Mouse (Mus musculus): ENCODE results near the gene Rbm34. TPM values are rescaled to one million over a fixed set of nuclear protein-coding genes. Genes with fewer than 3 reads are reported as not detected.
A peak's percentile ranks its signal among the peaks of the same experiment; 100 is the strongest.
"Not testable (repeated sequence)": the region's sequence is repeated elsewhere in the genome, so short reads cannot be mapped to it uniquely, and the experiment has no call there.

Rbm34 gene
- polyA plus RNA-seq, 1 experiment from 2014 or later, result 28.7 TPM

DNA sequence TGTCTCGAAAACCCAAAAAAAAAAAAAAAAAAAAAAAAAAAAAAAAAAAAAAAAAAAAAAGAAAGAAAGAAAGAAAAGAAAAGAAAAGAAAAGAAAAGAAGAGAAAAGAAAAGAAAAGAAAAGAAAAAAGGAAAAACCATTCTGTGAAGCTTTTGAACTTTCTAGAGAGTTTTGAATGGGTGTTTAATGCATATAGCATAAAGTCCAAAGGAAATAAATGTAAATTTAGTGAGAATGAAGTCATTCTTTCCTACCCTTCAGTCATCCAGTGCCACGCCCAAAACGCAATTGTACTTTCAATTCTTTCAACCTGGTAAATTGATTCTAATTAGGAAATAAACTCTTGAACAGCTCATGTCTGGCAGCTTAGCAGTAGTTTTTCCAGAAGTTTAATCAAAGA is 7.7 kb upstream of the Rbm34 start:
- peak overlapping the region; percentile 48 for H3K4me2 ChIP-seq (replicated peaks; ENCODE audit: low read depth, low read length)
- H3K36me3 ChIP-seq (ENCODE audit: control insufficient read depth, insufficient read depth, low read length); ATAC-seq (ENCODE audit: low FRiP score, low TSS enrichment); H3K9me3 ChIP-seq (ENCODE audit: control insufficient read depth, low read length); H3K27ac ChIP-seq (ENCODE audit: low read depth, low read length); H3K9ac ChIP-seq (ENCODE audit: low read depth, low read length); H3K4me1 ChIP-seq (ENCODE audit: control insufficient read depth, insufficient read depth, low read length); H3K27me3 ChIP-seq (ENCODE audit: control insufficient read depth, insufficient read depth, low read length): not testable (repeated sequence)
- 40% methylated on average over 2 of the region's 3 CpGs for WGBS
- peak overlapping the region; percentile 27; the same call in 1 of the 2 replicates for H3K4me3 ChIP-seq (ENCODE audit: low read length)

DNA sequence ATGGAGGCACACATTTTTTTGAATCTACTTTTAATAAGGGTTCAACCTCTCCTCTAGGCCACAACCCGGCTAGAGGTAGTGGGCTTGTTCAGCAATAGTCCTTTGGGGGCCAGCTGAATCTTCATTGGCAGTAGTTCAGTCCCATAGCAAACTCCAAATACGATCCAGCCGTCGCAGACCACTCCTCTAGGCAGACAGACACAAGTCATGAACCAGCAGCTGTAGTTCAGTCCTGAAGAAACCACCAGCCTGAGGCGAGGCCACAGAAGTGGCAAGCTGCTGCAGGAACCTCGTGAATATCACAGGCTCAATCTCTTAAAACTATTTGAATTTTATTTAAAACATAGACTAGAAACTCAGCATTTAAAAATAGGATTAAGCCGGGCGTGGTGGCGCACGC is 7.2 kb upstream of the Rbm34 start:
- H3K9ac ChIP-seq (ENCODE audit: low read depth, low read length), result no peak overlapping the region
- ATAC-seq (ENCODE audit: low FRiP score, low TSS enrichment), result no peak
- 81% methylated on average over 10 of the region's 10 CpGs for WGBS
- no peaks in the 10 kb centered on the region for H3K4me1 ChIP-seq (ENCODE audit: control insufficient read depth, insufficient read depth, low read length)
- no peaks in the 10 kb centered on the region for H3K9me3 ChIP-seq (ENCODE audit: control insufficient read depth, low read length)
- H3K27ac ChIP-seq (ENCODE audit: low read depth, low read length), result no peak overlapping the region
- no peak overlapping the region for H3K4me3 ChIP-seq (ENCODE audit: low read length)
- H3K27me3 ChIP-seq (ENCODE audit: control insufficient read depth, insufficient read depth, low read length), result 0 out of 2 replicates have a peak, but pooled peaks cover 3% of the 10 kb centered on the region
- no peaks in the 10 kb centered on the region for H3K36me3 ChIP-seq (ENCODE audit: control insufficient read depth, insufficient read depth, low read length)
- no peak overlapping the region for H3K4me2 ChIP-seq (replicated peaks; ENCODE audit: low read depth, low read length)

DNA sequence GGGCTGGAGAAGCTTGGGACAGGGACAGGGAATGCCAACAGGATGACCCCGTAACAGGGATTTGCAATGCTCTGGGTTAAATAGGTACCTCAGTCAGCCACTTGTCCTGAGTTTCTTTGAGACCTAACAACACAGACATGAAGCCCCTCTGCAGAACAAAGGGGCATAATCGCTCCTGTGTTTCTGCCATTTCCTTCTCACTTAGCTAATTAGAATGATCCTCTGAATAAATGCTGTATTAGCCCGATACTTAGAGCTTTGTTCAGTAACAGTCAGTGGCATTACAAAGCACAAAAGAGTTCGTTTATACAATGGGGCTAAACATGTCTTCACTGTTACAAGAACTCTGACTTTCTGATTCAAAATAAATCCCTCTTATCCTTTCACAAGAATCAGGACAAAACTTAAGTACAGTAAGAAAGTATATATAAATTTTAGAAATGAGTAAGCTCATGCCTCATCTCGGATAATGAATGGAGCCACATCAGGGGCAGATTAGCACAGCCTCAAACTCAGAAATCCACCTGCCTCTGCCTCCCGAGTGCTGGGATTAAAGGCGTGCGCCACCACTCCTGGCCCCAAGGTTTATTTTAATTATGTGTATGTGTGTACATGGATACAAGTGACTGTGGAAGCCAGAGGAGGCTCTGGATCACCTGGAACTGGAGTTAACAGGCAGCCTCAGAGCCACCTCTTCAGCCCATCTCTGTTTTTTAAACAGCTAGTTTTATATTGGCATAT is 5.9 kb upstream of the Rbm34 start:
- Histone ChIP-seq H3K4me1 (ENCODE audit: control insufficient read depth, insufficient read depth, low read length) (no peaks in the 10 kb centered on the region), H3K9me3 (ENCODE audit: control insufficient read depth, low read length) (no peaks in the 10 kb centered on the region), H3K9ac (ENCODE audit: low read depth, low read length) (no peak overlapping the region), H3K36me3 (ENCODE audit: control insufficient read depth, insufficient read depth, low read length) (no peaks in the 10 kb centered on the region), H3K27me3 (ENCODE audit: control insufficient read depth, insufficient read depth, low read length) (0 out of 2 replicates have a peak, but pooled peaks cover 3% of the 10 kb centered on the region), H3K4me3 (ENCODE audit: low read length) (no peak overlapping the region), H3K27ac (ENCODE audit: low read depth, low read length) (no peak overlapping the region), H3K4me2 (replicated peaks; ENCODE audit: low read depth, low read length) (no peak overlapping the region)
- ATAC-seq (ENCODE audit: low FRiP score, low TSS enrichment), result no peak
- 74% methylated on average over 8 of the region's 8 CpGs for WGBS

DNA sequence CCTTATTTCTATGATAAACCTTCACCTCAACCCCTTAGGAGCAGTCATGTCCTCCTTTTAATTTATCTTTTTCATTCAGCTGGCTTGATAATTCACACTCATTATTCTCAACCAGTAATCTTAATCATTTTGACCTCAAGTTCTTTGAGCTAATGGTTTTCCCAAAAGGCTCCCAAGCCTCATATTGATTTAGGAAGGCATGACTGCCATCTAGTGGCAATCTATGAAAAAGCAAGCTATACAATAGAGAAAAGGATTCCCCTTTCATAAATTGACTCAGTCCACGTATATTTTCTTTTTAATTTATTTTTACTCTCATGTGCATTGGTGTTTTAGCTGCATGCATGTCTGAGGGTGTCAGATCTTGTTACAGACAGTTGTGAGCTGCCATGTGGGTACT is 4.8 kb upstream of the Rbm34 start:
- Histone ChIP-seq H3K36me3 (ENCODE audit: control insufficient read depth, insufficient read depth, low read length) (no peaks in the 10 kb centered on the region), H3K4me2 (replicated peaks; ENCODE audit: low read depth, low read length) (no peak overlapping the region), H3K27me3 (ENCODE audit: control insufficient read depth, insufficient read depth, low read length) (0 out of 2 replicates have a peak, but pooled peaks cover 3% of the 10 kb centered on the region), H3K27ac (ENCODE audit: low read depth, low read length) (no peak overlapping the region), H3K9ac (ENCODE audit: low read depth, low read length) (no peak overlapping the region), H3K4me1 (ENCODE audit: control insufficient read depth, insufficient read depth, low read length) (no peaks in the 10 kb centered on the region), H3K9me3 (ENCODE audit: control insufficient read depth, low read length) (no peaks in the 10 kb centered on the region), H3K4me3 (ENCODE audit: low read length) (no peak overlapping the region)
- WGBS, result 18% methylated on average over 1 of the region's 1 CpGs
- ATAC-seq (ENCODE audit: low FRiP score, low TSS enrichment), result no peak

DNA sequence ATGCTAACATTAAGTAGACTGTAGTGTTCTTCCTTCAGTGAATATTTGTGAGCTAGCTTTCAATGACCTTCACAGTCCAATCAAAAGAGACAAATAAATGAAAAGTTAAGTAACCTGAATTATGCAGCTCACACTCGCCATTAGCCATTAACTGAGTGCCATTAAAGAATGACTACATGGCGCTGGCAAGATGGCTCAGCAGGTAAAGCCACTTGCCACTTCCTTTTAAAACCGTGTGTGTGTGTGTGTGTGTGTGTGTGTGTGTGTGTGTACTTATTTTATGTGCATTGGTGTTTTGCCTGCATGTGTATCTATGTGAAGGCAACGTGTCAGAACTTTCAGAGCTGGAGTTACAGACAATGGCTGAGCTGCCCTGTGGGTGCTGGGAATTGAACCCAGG is 3.6 kb upstream of the Rbm34 start:
- no peaks in the 10 kb centered on the region for H3K9me3 ChIP-seq (ENCODE audit: control insufficient read depth, low read length)
- H3K27ac ChIP-seq (ENCODE audit: low read depth, low read length), result no peak overlapping the region
- WGBS, result 79% methylated on average over 4 of the region's 4 CpGs
- no peak overlapping the region for H3K9ac ChIP-seq (ENCODE audit: low read depth, low read length)
- no peak for ATAC-seq (ENCODE audit: low FRiP score, low TSS enrichment)
- no peak overlapping the region for H3K4me2 ChIP-seq (replicated peaks; ENCODE audit: low read depth, low read length)
- peaks cover 6% of the 10 kb centered on the region; the same call in 1 of the 2 replicates for H3K4me1 ChIP-seq (ENCODE audit: control insufficient read depth, insufficient read depth, low read length)
- no peaks in the 10 kb centered on the region for H3K36me3 ChIP-seq (ENCODE audit: control insufficient read depth, insufficient read depth, low read length)
- no peak overlapping the region for H3K4me3 ChIP-seq (ENCODE audit: low read length)
- H3K27me3 ChIP-seq (ENCODE audit: control insufficient read depth, insufficient read depth, low read length), result 0 out of 2 replicates have a peak, but pooled peaks cover 3% of the 10 kb centered on the region

DNA sequence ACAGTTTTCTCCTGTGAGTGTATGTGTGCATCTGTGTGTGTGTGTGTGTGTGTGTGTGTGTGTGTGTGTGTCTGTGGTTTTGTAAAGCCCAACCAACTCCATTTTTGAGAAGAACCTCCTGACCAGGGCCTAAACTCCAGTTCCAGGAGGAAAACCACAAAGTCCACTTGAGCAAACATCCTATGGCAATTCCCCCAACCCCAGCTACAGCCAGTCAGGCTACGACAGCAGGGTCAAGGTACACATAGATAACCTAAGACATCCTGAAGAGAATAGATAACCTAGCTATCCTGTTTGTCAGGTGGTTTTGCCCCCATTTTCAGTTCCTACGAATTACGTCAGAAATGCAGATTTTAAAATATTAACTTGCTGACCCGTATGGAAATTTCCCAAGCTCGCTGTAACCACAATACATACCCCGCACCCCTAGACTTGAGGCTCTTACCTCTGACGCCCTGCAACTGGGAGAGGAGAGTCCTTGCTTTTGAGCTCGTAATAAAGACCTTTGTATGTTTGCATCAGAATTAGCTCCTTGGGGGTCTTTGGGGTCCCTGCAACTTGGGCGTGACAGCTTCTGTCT is 2.9 kb upstream of the Rbm34 start:
- no peak for ATAC-seq (ENCODE audit: low FRiP score, low TSS enrichment)
- Histone ChIP-seq H3K27me3 (ENCODE audit: control insufficient read depth, insufficient read depth, low read length) (0 out of 2 replicates have a peak, but pooled peaks cover 3% of the 10 kb centered on the region), H3K4me3 (ENCODE audit: low read length) (no peak overlapping the region), H3K36me3 (ENCODE audit: control insufficient read depth, insufficient read depth, low read length) (peaks cover 3% of the 10 kb centered on the region), H3K4me2 (replicated peaks; ENCODE audit: low read depth, low read length) (no peak overlapping the region), H3K9ac (ENCODE audit: low read depth, low read length) (no peak overlapping the region), H3K9me3 (ENCODE audit: control insufficient read depth, low read length) (no peaks in the 10 kb centered on the region), H3K4me1 (ENCODE audit: control insufficient read depth, insufficient read depth, low read length) (peaks cover 6% of the 10 kb centered on the region; the same call in 1 of the 2 replicates), H3K27ac (ENCODE audit: low read depth, low read length) (no peak overlapping the region)
- 77% methylated on average over 9 of the region's 9 CpGs for WGBS

DNA sequence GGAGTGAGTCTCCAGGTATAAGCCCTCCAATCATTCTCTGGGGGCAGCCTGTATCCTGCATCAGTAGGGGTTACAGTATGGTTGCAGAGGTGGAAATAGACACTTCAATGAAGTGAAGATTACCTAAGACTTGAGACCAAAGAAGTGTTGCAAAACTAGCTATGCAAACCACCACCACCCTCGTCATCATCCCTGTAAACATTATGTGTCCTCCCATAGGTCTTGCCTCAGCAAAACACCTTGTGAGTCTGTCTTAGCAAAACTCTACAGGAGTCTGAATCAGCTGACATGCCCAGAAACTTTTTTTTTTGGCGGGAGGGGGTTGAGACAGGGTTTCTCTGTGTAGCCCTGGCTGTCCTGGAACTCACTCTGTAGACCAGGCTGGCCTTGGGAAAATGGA is 1.8 kb upstream of the Rbm34 start:
- whole genome bisulfite sequencing, result 70% methylated on average over 2 of the region's 2 CpGs
- ATAC-seq (ENCODE audit: low FRiP score, low TSS enrichment), result no peak
- peaks cover 6% of the 10 kb centered on the region; the same call in 1 of the 2 replicates for H3K4me1 ChIP-seq (ENCODE audit: control insufficient read depth, insufficient read depth, low read length)

DNA sequence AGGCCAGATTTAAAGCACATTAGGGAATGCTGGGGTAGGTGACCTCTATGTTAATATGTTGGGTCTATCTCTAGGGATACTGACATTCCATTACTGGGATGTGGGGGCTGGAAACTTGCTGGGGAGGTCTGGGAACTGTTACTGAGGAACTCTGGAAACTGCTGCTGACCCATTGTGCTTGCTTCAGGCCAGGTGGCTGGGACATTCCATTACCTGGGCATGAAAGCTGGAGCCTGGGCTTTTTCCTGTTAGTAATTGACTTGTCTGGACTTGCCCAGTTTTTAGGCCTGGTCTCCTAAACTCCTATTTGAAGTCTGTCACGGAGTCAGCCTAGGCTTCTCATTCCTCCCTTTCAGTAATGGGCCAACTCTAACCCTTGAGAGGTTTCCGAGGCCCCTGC is 1.2 kb upstream of the Rbm34 start:
- H3K36me3 ChIP-seq (ENCODE audit: control insufficient read depth, insufficient read depth, low read length), result peaks cover 15% of the 10 kb centered on the region
- no peak overlapping the region for H3K4me3 ChIP-seq (ENCODE audit: low read length)
- no peak overlapping the region for H3K9ac ChIP-seq (ENCODE audit: low read depth, low read length)
- no peak overlapping the region for H3K27ac ChIP-seq (ENCODE audit: low read depth, low read length)
- 85% methylated on average over 2 of the region's 2 CpGs for WGBS
- peaks cover 6% of the 10 kb centered on the region; the same call in 1 of the 2 replicates for H3K4me1 ChIP-seq (ENCODE audit: control insufficient read depth, insufficient read depth, low read length)
- no peak for ATAC-seq (ENCODE audit: low FRiP score, low TSS enrichment)
- H3K4me2 ChIP-seq (replicated peaks; ENCODE audit: low read depth, low read length), result no peak overlapping the region
- no peaks in the 10 kb centered on the region for H3K27me3 ChIP-seq (ENCODE audit: control insufficient read depth, insufficient read depth, low read length)
- H3K9me3 ChIP-seq (ENCODE audit: control insufficient read depth, low read length), result no peaks in the 10 kb centered on the region

More for the DNA sequence above, 1.8 kb upstream of the Rbm34 start:
- Histone ChIP-seq H3K36me3 (ENCODE audit: control insufficient read depth, insufficient read depth, low read length) (peaks cover 11% of the 10 kb centered on the region), H3K4me3 (ENCODE audit: low read length) (no peak overlapping the region), H3K27me3 (ENCODE audit: control insufficient read depth, insufficient read depth, low read length) (no peaks in the 10 kb centered on the region), H3K9ac (ENCODE audit: low read depth, low read length) (no peak overlapping the region), H3K27ac (ENCODE audit: low read depth, low read length) (no peak overlapping the region), H3K4me2 (replicated peaks; ENCODE audit: low read depth, low read length) (no peak overlapping the region), H3K9me3 (ENCODE audit: control insufficient read depth, low read length) (no peaks in the 10 kb centered on the region)

DNA sequence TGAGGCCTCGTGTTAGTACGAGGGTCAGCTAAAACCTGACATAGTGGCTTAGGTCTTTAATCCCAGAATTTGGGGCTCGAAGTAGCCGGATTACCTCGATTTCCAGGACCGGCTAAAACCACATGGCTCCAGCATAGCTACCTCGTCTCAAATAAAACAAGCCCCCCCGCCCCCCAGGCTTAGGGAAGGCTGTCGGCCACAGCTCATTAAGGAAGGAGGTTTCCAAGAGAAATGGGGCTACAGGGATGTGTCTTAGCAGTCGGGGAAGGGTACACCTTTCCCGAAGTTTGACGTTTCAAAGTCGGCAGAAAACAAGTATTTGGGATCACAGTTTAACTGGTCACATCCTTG is 418 bp upstream of the Rbm34 start:
- peak overlapping the region; percentile 66; the same call in 1 of the 2 replicates for H3K27ac ChIP-seq (ENCODE audit: low read depth, low read length)
- no peaks in the 10 kb centered on the region for H3K27me3 ChIP-seq (ENCODE audit: control insufficient read depth, insufficient read depth, low read length)
- H3K9ac ChIP-seq (ENCODE audit: low read depth, low read length), result peak overlapping the region; percentile 84
- no peaks in the 10 kb centered on the region for H3K9me3 ChIP-seq (ENCODE audit: control insufficient read depth, low read length)
- H3K4me2 ChIP-seq (replicated peaks; ENCODE audit: low read depth, low read length), result peak overlapping the region; percentile 88
- peak; percentile 58; the same call in 1 of the 2 replicates for ATAC-seq (ENCODE audit: low FRiP score, low TSS enrichment)
- peaks cover 6% of the 10 kb centered on the region; the same call in 1 of the 2 replicates for H3K4me1 ChIP-seq (ENCODE audit: control insufficient read depth, insufficient read depth, low read length)
- H3K4me3 ChIP-seq (ENCODE audit: low read length), result peak overlapping the region; percentile 88
- H3K36me3 ChIP-seq (ENCODE audit: control insufficient read depth, insufficient read depth, low read length), result peaks cover 17% of the 10 kb centered on the region
- 11% methylated on average over 13 of the region's 13 CpGs for WGBS

Measured in kidney, embryonic 14.5 days (tissue).